ENCODE assay signal across 14 mouse cellular contexts in the genomic region with DNA sequence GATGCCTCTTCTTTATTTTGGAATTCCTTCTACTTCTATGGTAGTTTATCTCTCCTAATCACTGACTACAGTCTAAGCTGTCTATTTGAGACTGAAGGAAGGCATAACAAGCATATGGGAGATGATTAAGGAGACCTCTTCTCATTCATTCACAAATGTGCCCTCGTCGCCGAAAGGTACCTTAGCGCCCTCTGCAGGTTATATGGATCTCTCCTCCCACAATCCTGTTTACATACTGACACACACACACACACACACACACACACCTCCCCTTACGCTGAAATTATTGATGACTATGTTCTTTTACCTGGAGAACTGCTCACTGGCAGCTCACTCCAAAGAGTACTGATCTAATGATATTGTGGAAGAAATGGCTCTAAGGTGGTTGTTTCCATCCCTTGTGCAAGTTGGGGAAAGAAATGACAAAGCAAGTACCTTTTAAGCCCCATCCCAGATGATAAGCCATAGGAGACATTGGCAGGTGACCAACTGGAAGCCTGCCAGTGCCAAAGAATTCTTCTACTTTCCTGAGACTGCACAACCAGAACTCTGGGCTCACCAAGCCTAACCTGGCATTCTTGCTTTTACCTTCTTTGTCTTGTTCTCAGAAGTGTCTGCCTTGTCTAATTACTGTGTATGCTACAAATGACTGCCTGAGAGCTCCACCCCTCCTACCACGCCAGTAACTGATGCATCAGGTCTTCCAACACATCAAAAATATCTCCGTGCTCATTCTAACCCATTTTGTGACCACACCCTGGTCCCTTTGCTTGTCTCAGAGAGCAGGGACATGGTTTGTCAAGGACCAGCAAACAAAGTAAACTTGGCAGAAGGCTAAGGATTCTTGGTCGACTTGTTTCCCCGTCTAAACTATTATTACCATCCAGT.
DNase-seq lines count a peak whose midpoint lies in the region; ATAC-seq and TF ChIP-seq lines count a peak whose summit lies in the region.
"Had no signal": no experiment of that assay in that cellular context is flagged by ENCODE, and none has a peak within 500 bp of the region (broad histone marks: within the 10 kb centered on the region; RNA-seq: fewer than 3 reads in every experiment).

No protein-coding gene starts in this region.

- no peaks in the 10 kb centered on the region for H3K4me1 ChIP-seq in hindbrain, postnatal 0 days (ENCODE audit: insufficient read depth, low read length)
- peaks cover 17% of the 10 kb centered on the region for H3K4me1 ChIP-seq in hindbrain, embryonic 10.5 days (replicated peaks)
- H3K4me1 ChIP-seq in liver, embryonic 14.5 days (replicated peaks; ENCODE audit: control insufficient read depth in 2 of 2, insufficient read depth in 2 of 2, low read length in 1 of 2), result peaks cover 0 to 5% of the 10 kb centered on the region in 2 experiments; a peak in 2 of 4 replicates
- peaks cover 0 to 2% of the 10 kb centered on the region in 2 experiments; a peak in 2 of 4 replicates for H3K4me1 ChIP-seq in MEL (ENCODE audit: control insufficient read depth in 1 of 2, insufficient read depth in 2 of 2, low read length in 2 of 2)
- peaks cover 16% of the 10 kb centered on the region for H3K4me1 ChIP-seq in forebrain, embryonic 16.5 days (replicated peaks; ENCODE audit: control insufficient read depth, insufficient read depth, low read length)
- H3K4me1 ChIP-seq: liver, embryonic 15.5 days had no signal

- WGBS in hindbrain, postnatal 0 days, result 90% methylated on average over 9 of the region's 9 CpGs
- WGBS in hindbrain, embryonic 10.5 days, result 93% methylated on average over 9 of the region's 9 CpGs
- 60% methylated on average over 9 of the region's 9 CpGs for WGBS in liver, embryonic 14.5 days (ENCODE audit: insufficient replicate concordance)
- WGBS in forebrain, embryonic 16.5 days, result 86% methylated on average over 9 of the region's 9 CpGs

- DNase-seq in hindbrain, postnatal 0 days (ENCODE audit: low spot score), result no peak
- DNase-seq in hindbrain, embryonic 10.5 days (ENCODE audit: low spot score), result no peak
- no peak for DNase-seq in liver, embryonic 14.5 days (ENCODE audit: low read depth in 3 of 3, low spot score in 3 of 3)
- DNase-seq in liver (no peak), MEL (ENCODE audit: low read depth, low spot score) (peak; percentile 13)
- no peak for DNase-seq in natural killer cell, adult 2 months (ENCODE audit: low spot score in 2 of 2)
- DNase-seq: adrenal gland, postnatal 10 days; gastrocnemius, postnatal 14 days had no signal

- H3K27ac ChIP-seq in hindbrain, postnatal 0 days, result no peak overlapping the region
- no peak overlapping the region for H3K27ac ChIP-seq in hindbrain, embryonic 10.5 days
- no peak overlapping the region for H3K27ac ChIP-seq in liver, embryonic 14.5 days
- no peak overlapping the region for H3K27ac ChIP-seq in MEL (ENCODE audit: control insufficient read depth, low read depth, low read length)
- no peak overlapping the region for H3K27ac ChIP-seq in forebrain, embryonic 16.5 days (ENCODE audit: low read length)
- H3K27ac ChIP-seq: liver, embryonic 15.5 days; midbrain, embryonic 10.5 days; stomach, embryonic 15.5 days had no signal

- no peaks in the 10 kb centered on the region for H3K79me2 ChIP-seq in MEL (ENCODE audit: control insufficient read depth, insufficient read depth, low read length, poor library complexity)

- no peak overlapping the region for H3K4me3 ChIP-seq in hindbrain, postnatal 0 days (ENCODE audit: low read length)
- no peak overlapping the region for H3K4me3 ChIP-seq in hindbrain, embryonic 10.5 days
- H3K4me3 ChIP-seq in liver, embryonic 14.5 days (ENCODE audit: insufficient read depth in 1 of 2, low read depth in 2 of 2, low read length in 2 of 2), result no peak overlapping the region
- no peak overlapping the region for H3K4me3 ChIP-seq in MEL (ENCODE audit: control insufficient read depth in 1 of 2, insufficient read depth in 1 of 2, low read depth in 2 of 2, low read length in 2 of 2)
- H3K4me3 ChIP-seq in forebrain, embryonic 16.5 days (replicated peaks; ENCODE audit: low read length), result no peak overlapping the region
- H3K4me3 ChIP-seq: liver, embryonic 15.5 days; midbrain, embryonic 10.5 days; stomach, embryonic 15.5 days had no signal

- no peak for ATAC-seq in hindbrain, postnatal 0 days
- peak; percentile 44; the same call in 1 of the 2 replicates for ATAC-seq in liver, embryonic 14.5 days (ENCODE audit: insufficient read depth)
- ATAC-seq in granulocyte monocyte progenitor cell, adult 5-6 weeks (replicated peaks; ENCODE audit: poor library complexity, severe bottlenecking), result 0 out of 2 replicates have a peak, but pooled peaks have one; percentile 27
- no peak for ATAC-seq in forebrain, embryonic 16.5 days

- H3K9me3 ChIP-seq in hindbrain, postnatal 0 days (ENCODE audit: low read length), result no peaks in the 10 kb centered on the region
- H3K9me3 ChIP-seq in hindbrain, embryonic 10.5 days, result no peaks in the 10 kb centered on the region
- H3K9me3 ChIP-seq in liver, embryonic 14.5 days (ENCODE audit: control insufficient read depth, low read length), result no peaks in the 10 kb centered on the region
- H3K9me3 ChIP-seq in MEL (replicated peaks; ENCODE audit: insufficient read depth, low read length), result no peaks in the 10 kb centered on the region
- H3K9me3 ChIP-seq in forebrain, embryonic 16.5 days (ENCODE audit: control insufficient read depth, low read length), result no peaks in the 10 kb centered on the region
- H3K9me3 ChIP-seq: liver, embryonic 15.5 days; midbrain, embryonic 10.5 days; stomach, embryonic 15.5 days had no signal

- no peak overlapping the region for H3K4me2 ChIP-seq in hindbrain, postnatal 0 days (ENCODE audit: low read depth, low read length)
- H3K4me2 ChIP-seq in liver, embryonic 14.5 days (ENCODE audit: low read depth), result no peak overlapping the region
- H3K4me2 ChIP-seq in forebrain, embryonic 16.5 days (ENCODE audit: low read length), result no peak overlapping the region
- H3K4me2 ChIP-seq: liver, embryonic 15.5 days; stomach, embryonic 15.5 days had no signal

- no peak overlapping the region for H3K9ac ChIP-seq in hindbrain, postnatal 0 days (replicated peaks; ENCODE audit: low read length)
- H3K9ac ChIP-seq in liver, embryonic 14.5 days (replicated peaks), result no peak overlapping the region
- no peak overlapping the region for H3K9ac ChIP-seq in MEL (ENCODE audit: control insufficient read depth, low read depth, low read length, poor library complexity, severe bottlenecking)
- no peak overlapping the region for H3K9ac ChIP-seq in forebrain, embryonic 16.5 days (replicated peaks; ENCODE audit: low read depth, low read length)
- H3K9ac ChIP-seq: liver, embryonic 15.5 days; stomach, embryonic 15.5 days had no signal

- H3K36me3 ChIP-seq in hindbrain, postnatal 0 days (ENCODE audit: insufficient read depth, low read length), result no peaks in the 10 kb centered on the region
- no peaks in the 10 kb centered on the region for H3K36me3 ChIP-seq in hindbrain, embryonic 10.5 days
- H3K36me3 ChIP-seq in liver, embryonic 14.5 days (replicated peaks; ENCODE audit: control insufficient read depth, insufficient read depth, low read depth), result no peaks in the 10 kb centered on the region
- H3K36me3 ChIP-seq in MEL (ENCODE audit: control insufficient read depth in 1 of 2, insufficient read depth in 2 of 2, low read length in 2 of 2), result peaks cover 0 to 2% of the 10 kb centered on the region in 2 experiments; a peak in 1 of 4 replicates
- no peaks in the 10 kb centered on the region for H3K36me3 ChIP-seq in forebrain, embryonic 16.5 days (ENCODE audit: control insufficient read depth, insufficient read depth)
- H3K36me3 ChIP-seq: G1E; liver, embryonic 15.5 days; midbrain, embryonic 10.5 days; stomach, embryonic 15.5 days had no signal

- no peak for TF ChIP-seq POLR2A in MEL (IDR thresholded peaks at IDR 0.05; ENCODE audit: control insufficient read depth in 1 of 2, insufficient read depth in 1 of 2, low read depth in 1 of 2, low read length in 2 of 2, poor library complexity in 1 of 2)

- no peaks in the 10 kb centered on the region for H3K27me3 ChIP-seq in hindbrain, postnatal 0 days (ENCODE audit: insufficient read depth, low read length)
- peaks cover 4% of the 10 kb centered on the region for H3K27me3 ChIP-seq in hindbrain, embryonic 10.5 days (ENCODE audit: insufficient read depth, poor library complexity, severe bottlenecking)
- H3K27me3 ChIP-seq in liver, embryonic 14.5 days (ENCODE audit: control insufficient read depth, insufficient read depth, low read length), result no peaks in the 10 kb centered on the region
- no peaks in the 10 kb centered on the region for H3K27me3 ChIP-seq in MEL (ENCODE audit: control insufficient read depth in 1 of 2, insufficient read depth in 2 of 2, low read length in 2 of 2)
- H3K27me3 ChIP-seq in forebrain, embryonic 16.5 days (replicated peaks; ENCODE audit: control insufficient read depth, insufficient read depth, low read length), result no peaks in the 10 kb centered on the region
- H3K27me3 ChIP-seq: liver, embryonic 15.5 days; stomach, embryonic 15.5 days had no signal

- no peak for TF ChIP-seq EP300 in liver, embryonic 14.5 days (IDR thresholded peaks at IDR 0.05; ENCODE audit: low read depth)
- TF ChIP-seq EP300 in MEL (IDR thresholded peaks at IDR 0.05; ENCODE audit: low read depth in 1 of 2, low read length in 2 of 2), result no peak

- TF ChIP-seq CTCF in hindbrain, postnatal 0 days (IDR thresholded peaks at IDR 0.05; ENCODE audit: low read depth), result peak; percentile 29; the same call in 1 of the 2 replicates
- TF ChIP-seq CTCF in liver, embryonic 14.5 days (IDR thresholded peaks at IDR 0.05; ENCODE audit: low read depth), result peak; percentile 40
- peak in 1 of 3 experiments; percentile 18; a peak in 1 of 6 replicates for TF ChIP-seq CTCF in MEL (IDR thresholded peaks at IDR 0.05 in 2 of 3, conservative IDR thresholded peaks at IDR 0.05 in 1 of 3; ENCODE audit: control insufficient read depth in 1 of 3, insufficient read depth in 1 of 3, low read depth in 2 of 3, low read length in 3 of 3, poor library complexity in 1 of 3, severe bottlenecking in 1 of 3)

- TF ChIP-seq RAD21 in MEL (IDR thresholded peaks at IDR 0.05; ENCODE audit: low read depth, low read length), result no peak; the same call in 1 of the 2 replicates

TF ChIP-seq in MEL, 35 proteins besides CTCF, POLR2A, EP300 and RAD21:
- no peak for TF ChIP-seq TCF12 (IDR thresholded peaks at IDR 0.05; ENCODE audit: low read depth, low read length)
- TF ChIP-seq TAL1 (IDR thresholded peaks at IDR 0.05; ENCODE audit: low read length), result no peak
- no peak for TF ChIP-seq KAT2A (conservative IDR thresholded peaks at IDR 0.05; ENCODE audit: low read depth, low read length)
- no peak for TF ChIP-seq BHLHE40 (IDR thresholded peaks at IDR 0.05; ENCODE audit: borderline replicate concordance, low read depth, low read length)
- no peak for TF ChIP-seq RCOR1 (IDR thresholded peaks at IDR 0.05; ENCODE audit: low read depth, low read length)
- TF ChIP-seq MAZ (IDR thresholded peaks at IDR 0.05; ENCODE audit: low read depth, low read length), result no peak
- TF ChIP-seq ZMIZ1 (IDR thresholded peaks at IDR 0.05; ENCODE audit: low read depth, low read length), result no peak
- TF ChIP-seq NELFE (IDR thresholded peaks at IDR 0.05; ENCODE audit: low read depth, low read length), result no peak
- no peak for TF ChIP-seq MYB (IDR thresholded peaks at IDR 0.05; ENCODE audit: low read depth, low read length)

Comparison
In these comparisons a context has a peak if more than half of its experiments do, and no peak if none do; other contexts are left out.
1. ATAC-seq: peak in liver, embryonic 14.5 days (single experiment) and granulocyte monocyte progenitor cell, adult 5-6 weeks (single experiment); none in hindbrain, postnatal 0 days (single experiment) and forebrain, embryonic 16.5 days (single experiment).